Mouse (Mus musculus) liver, embryonic 14.5 days (tissue): ENCODE data around the gene Numbl. TPM values are rescaled to one million over a fixed set of nuclear protein-coding genes. Genes with fewer than 3 reads are reported as not detected.

Experiments used
- ATAC-seq: fragments of 200-750 bp; cut with Nextera tagmentation; 2 replicates; pipeline ENCODE4 v1.8.0; 2017; ENCODE audit warnings: moderate number of reproducible peaks, mild to moderate bottlenecking, moderate library complexity; ENCODE audit not compliant: insufficient read depth
- DNase-seq, 3 experiments: peaks; one replicate each; pipeline ENCODE4 v3.0.0-alpha.2; 2012 to 2013; ENCODE audit warnings: low read depth in 3 of 3, low spot score in 3 of 3
- H3K27ac ChIP-seq: fragments of 300-500 bp; sonication (generic); 2 replicates; pipeline ENCODE4 v1.5.1; 2014; ENCODE audit warnings: moderate library complexity, mild to moderate bottlenecking, control low read depth, inconsistent platforms
- H3K27me3 ChIP-seq: fragments of 300-500 bp; sonication (generic); 2 replicates; pipeline ENCODE4 v1.6.1; 2014; ENCODE audit warnings: mild to moderate bottlenecking, low read length, moderate library complexity; ENCODE audit not compliant: control insufficient read depth, insufficient read depth
- H3K36me3 ChIP-seq: fragments of 300-500 bp; sonication (generic); replicated peaks from 2 replicates; pipeline ENCODE4 v1.6.1; 2014; ENCODE audit warnings: low read depth; ENCODE audit not compliant: control insufficient read depth, insufficient read depth
- H3K4me1 ChIP-seq, 2 experiments: fragments of 200-500 bp in 1 of 2; fragments of 300-500 bp in 1 of 2; sonication (generic) in 1 of 2; replicated peaks; 2 replicates each; pipeline ENCODE4 v1.6.1; 2012 to 2014; ENCODE audit warnings: antibody characterized with exemption in 1 of 2, inconsistent platforms in 1 of 2, low read length in 1 of 2; ENCODE audit not compliant: control insufficient read depth in 2 of 2, insufficient read depth in 2 of 2
- H3K4me2 ChIP-seq: fragments of 300-500 bp; sonication (generic); 2 replicates; pipeline ENCODE4 v1.6.1; 2014; ENCODE audit warnings: low read depth, mild to moderate bottlenecking, control low read depth, moderate library complexity
- H3K4me3 ChIP-seq, 2 experiments: fragments of 200-500 bp in 1 of 2; fragments of 300-500 bp in 1 of 2; sonication (generic) in 1 of 2; 2 replicates each; pipeline ENCODE4 v1.5.1; 2012 to 2014; ENCODE audit warnings: low read depth in 2 of 2, low read length in 2 of 2, mild to moderate bottlenecking in 2 of 2, control low read depth in 1 of 2, inconsistent platforms in 1 of 2, moderate library complexity in 1 of 2; ENCODE audit not compliant: insufficient read depth in 1 of 2
- H3K9ac ChIP-seq: fragments of 300-500 bp; sonication (generic); replicated peaks from 2 replicates; pipeline ENCODE4 v1.6.1; 2014; ENCODE audit warnings: mild to moderate bottlenecking, control low read depth, moderate library complexity
- H3K9me3 ChIP-seq: fragments of 300-500 bp; sonication (generic); 2 replicates; pipeline ENCODE4 v1.6.1; 2016; ENCODE audit warnings: low read length, mixed read lengths; ENCODE audit not compliant: control insufficient read depth
- CTCF ChIP-seq: IDR thresholded peaks from 2 replicates; pipeline ENCODE4 v1.5.1; 2016; ENCODE audit warnings: antibody characterized with exemption, low read depth, control low read depth
- EP300 ChIP-seq: IDR thresholded peaks from 2 replicates; pipeline ENCODE4 v1.6.1; 2016; ENCODE audit warnings: antibody characterized with exemption, low read depth
- WGBS: fragments of 180-500 bp; shearing (Covaris S2); extraction: QIAGEN DNeasy Blood & Tissue Kit; methylation state at CpG from one replicate; pipeline ENCODE4 v1.1.7; 2014; ENCODE audit not compliant: insufficient replicate concordance; 5-methylcytosine and 5-hydroxymethylcytosine counted together
- polyA plus RNA-seq, 2 experiments: library from polyadenylated mRNA; depleted of rRNA in 1 of 2; stranded (reverse) in 1 of 2; unstranded in 1 of 2; fragments of >200 nt; fragmentation: Nextera tagmentation in 1 of 2; extraction: Ambion mirVana in 1 of 2; gene quantifications; 2 replicates each; pipeline versions ENCODE4 v1.2.1 to v1.2.3; 2012 to 2014

Numbl gene
- polyA plus RNA-seq, 2 experiments = 0.72 to 1.9 TPM

DNA sequence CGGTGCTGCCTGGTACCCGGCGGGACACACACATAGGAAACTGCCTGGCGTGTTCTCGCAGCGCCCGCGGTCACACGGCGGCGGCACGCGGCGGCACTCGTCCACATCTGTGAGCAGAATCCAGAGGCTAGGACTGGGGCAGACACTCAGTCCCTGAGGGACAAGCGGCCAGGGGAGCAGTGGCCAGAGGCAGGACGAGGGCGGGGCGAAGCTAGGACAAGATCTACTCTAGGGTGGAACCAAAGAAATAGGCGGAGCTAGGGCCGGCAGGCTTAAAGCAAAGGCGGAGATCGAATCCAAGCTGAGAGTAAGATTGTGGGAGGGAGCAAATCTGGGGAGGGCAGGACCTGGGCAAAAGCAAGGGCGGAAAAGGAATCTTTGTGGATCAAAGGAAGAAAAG, 67.5 kb downstream of the Numbl start:
- TF ChIP-seq CTCF = no peak
- 2% methylated on average over 24 of the region's 24 CpGs for WGBS
- DNase-seq (no peak), ATAC-seq (no peak)
- Histone ChIP-seq H3K9me3 (no peaks in the 10 kb centered on the region), H3K9ac (no peak overlapping the region), H3K4me1 (peaks cover 0 to 10% of the 10 kb centered on the region in 2 experiments; a peak in 1 of 4 replicates), H3K4me2 (no peak overlapping the region), H3K4me3 (no peak overlapping the region), H3K27me3 (peaks cover 63% of the 10 kb centered on the region), H3K27ac (no peak overlapping the region), H3K36me3 (no peaks in the 10 kb centered on the region)

- TF ChIP-seq EP300 (no peak), CTCF (no peak)
- no peaks in the 10 kb centered on the region for H3K36me3 ChIP-seq
- no peak overlapping the region for H3K9ac ChIP-seq
- peaks cover 69% of the 10 kb centered on the region for H3K27me3 ChIP-seq
- H3K4me3 ChIP-seq = no peak overlapping the region
- H3K4me1 ChIP-seq = peaks cover 0 to 10% of the 10 kb centered on the region in 2 experiments; a peak in 1 of 4 replicates
- DNase-seq (no peak), ATAC-seq (no peak)
- 39% methylated on average over 34 of the region's 34 CpGs for WGBS
- no peaks in the 10 kb centered on the region for H3K9me3 ChIP-seq
- no peak overlapping the region for H3K27ac ChIP-seq
- no peak overlapping the region for H3K4me2 ChIP-seq
Observed at GRCm38 (mm10) chr7:27326101-27326880, 68.1 kb downstream of the Numbl start.

GRCm38 (mm10) chr7:27327500-27327899, 69.3 kb downstream of the Numbl start:
- Histone ChIP-seq H3K4me2 (no peak overlapping the region), H3K4me3 (no peak overlapping the region), H3K36me3 (no peaks in the 10 kb centered on the region), H3K9ac (no peak overlapping the region), H3K9me3 (no peaks in the 10 kb centered on the region), H3K27me3 (peaks cover 81% of the 10 kb centered on the region), H3K27ac (no peak overlapping the region), H3K4me1 (peaks cover 0 to 10% of the 10 kb centered on the region in 2 experiments; a peak in 1 of 4 replicates)
- 74% methylated on average over 8 of the region's 8 CpGs for whole genome bisulfite sequencing
- DNase-seq (no peak), ATAC-seq (no peak)
- TF ChIP-seq CTCF (no peak), EP300 (no peak)

GRCm38 (mm10) chr7:27328161-27328560, 69.9 kb downstream of the Numbl start:
- H3K27ac ChIP-seq = no peak overlapping the region
- WGBS = 53% methylated on average over 11 of the region's 11 CpGs
- ATAC-seq (no peak), DNase-seq (no peak)
- H3K4me1 ChIP-seq = peaks cover 0 to 10% of the 10 kb centered on the region in 2 experiments; a peak in 1 of 4 replicates
- H3K4me3 ChIP-seq = no peak overlapping the region
- TF ChIP-seq CTCF (no peak), EP300 (no peak)
- H3K9me3 ChIP-seq = no peaks in the 10 kb centered on the region
- H3K27me3 ChIP-seq = peaks cover 88% of the 10 kb centered on the region
- no peaks in the 10 kb centered on the region for H3K36me3 ChIP-seq
- no peak overlapping the region for H3K4me2 ChIP-seq
- H3K9ac ChIP-seq = no peak overlapping the region

DNA sequence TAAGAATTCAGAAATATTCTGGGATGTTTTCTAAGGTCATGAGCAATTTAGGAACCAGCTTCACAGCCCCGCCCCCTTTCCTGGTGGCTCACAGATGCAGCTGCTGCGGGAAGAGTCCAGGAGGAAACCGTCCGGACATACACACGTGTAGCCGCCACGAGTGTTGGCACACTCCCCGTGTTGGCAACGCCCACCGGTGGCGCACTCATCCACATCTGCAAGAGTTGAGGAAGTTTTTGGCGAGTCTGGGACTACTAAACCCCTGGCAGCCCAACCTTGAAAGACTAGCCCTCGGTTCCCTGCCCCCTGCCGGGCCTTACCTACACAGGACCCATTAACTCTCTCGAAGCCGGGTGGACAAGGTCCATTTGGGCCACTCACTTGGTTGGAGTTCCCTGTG, 70.4 kb downstream of the Numbl start:
- 29% methylated on average over 16 of the region's 16 CpGs for WGBS
- Histone ChIP-seq H3K27me3 (peaks cover 92% of the 10 kb centered on the region), H3K4me2 (no peak overlapping the region), H3K9me3 (no peaks in the 10 kb centered on the region), H3K4me3 (no peak overlapping the region), H3K27ac (no peak overlapping the region), H3K4me1 (peaks cover 0 to 10% of the 10 kb centered on the region in 2 experiments; a peak in 1 of 4 replicates), H3K9ac (no peak overlapping the region), H3K36me3 (no peaks in the 10 kb centered on the region)
- DNase-seq = no peak
- TF ChIP-seq CTCF (no peak), EP300 (no peak)
- no peak for ATAC-seq
